Mouse (Mus musculus) bone marrow, adult 2 months (tissue): Measurements from ENCODE around the gene Fanca.
A peak's percentile ranks its signal among the peaks of the same experiment; 100 is the strongest.

Experiments
- CTCF ChIP-seq: fragments of 200-500 bp; IDR thresholded peaks from 2 replicates; pipeline ENCODE4 v1.5.1; 2011; ENCODE audit warnings: low read length, control low read depth; ENCODE audit not compliant: control insufficient read depth, insufficient read depth
- POLR2A ChIP-seq: fragments of 200-500 bp; IDR thresholded peaks from 2 replicates; pipeline ENCODE4 v1.6.1; 2011; ENCODE audit warnings: low read depth, mild to moderate bottlenecking, control low read depth, low read length, borderline replicate concordance; ENCODE audit not compliant: control insufficient read depth

DNA sequence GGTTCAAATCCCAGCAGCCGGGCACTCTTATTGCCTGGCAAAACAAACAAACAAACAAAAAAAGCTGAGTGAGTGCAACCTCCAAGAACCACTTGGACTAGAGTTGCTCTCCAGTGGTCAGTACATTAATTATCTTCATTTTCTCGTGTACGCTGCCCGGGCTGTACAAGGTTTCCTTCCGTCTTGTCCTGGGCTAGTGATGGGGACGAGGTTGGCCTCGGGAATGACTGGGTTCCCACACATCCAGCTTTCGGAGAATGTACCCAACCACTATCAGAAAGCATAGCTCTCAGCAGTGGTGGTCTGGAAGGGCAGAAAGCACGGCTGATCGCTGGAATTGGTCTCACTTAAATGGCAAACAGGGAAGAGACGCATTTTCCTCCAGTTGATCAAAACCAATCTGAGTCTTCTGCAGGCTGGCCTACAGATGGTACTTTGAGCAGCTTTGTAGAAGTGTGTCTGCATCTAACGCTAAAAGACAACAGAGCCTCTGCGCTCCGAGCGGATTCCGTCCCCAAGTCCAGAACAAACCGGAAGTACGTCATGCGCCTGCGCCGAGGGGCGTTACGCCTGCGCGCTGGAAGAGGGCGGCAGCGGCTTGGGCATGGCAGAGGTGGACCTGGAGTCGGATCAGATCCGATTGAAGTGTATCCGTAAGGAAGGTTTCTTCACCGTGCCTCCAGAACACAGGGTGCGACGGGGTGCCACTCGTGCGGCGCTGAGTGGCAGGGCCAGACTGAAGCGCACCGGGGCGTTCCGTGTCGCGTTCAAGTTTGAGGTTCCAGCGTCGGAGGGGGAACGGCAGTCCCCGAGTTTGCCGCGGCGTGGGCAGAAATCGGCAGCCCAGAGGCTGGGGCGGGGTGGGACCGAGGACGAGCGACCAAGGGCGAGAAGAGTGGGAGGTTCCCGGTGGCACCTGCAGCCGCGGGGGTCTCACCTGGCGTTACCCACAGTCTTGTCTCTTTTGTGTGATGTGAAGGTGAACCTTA, 93.8 kb downstream of the Fanca start, which contains the start of gene Cdk10:
- TF ChIP-seq POLR2A (peak; percentile 96), CTCF (no peak)
